Mouse (Mus musculus) lung, embryonic 14.5 days (tissue): Measurements from ENCODE around the gene Atg16l2. TPM values are rescaled to one million over a fixed set of nuclear protein-coding genes. Genes with fewer than 3 reads are reported as not detected.

ENCODE experiments used
- ATAC-seq: fragments of 200-750 bp; cut with Nextera tagmentation; 2 replicates; pipeline ENCODE4 v1.8.0; 2017; ENCODE audit warnings: mild to moderate bottlenecking, moderate TSS enrichment, moderate library complexity; ENCODE audit not compliant: insufficient read depth
- DNase-seq: peaks from one replicate; pipeline ENCODE4 v3.0.0-alpha.2; 2015
- H3K27ac ChIP-seq: fragments of 300-500 bp; sonication (generic); 2 replicates; pipeline ENCODE4 v1.5.1; 2014; ENCODE audit warnings: low read depth, mild to moderate bottlenecking, moderate library complexity
- H3K27me3 ChIP-seq: fragments of 300-500 bp; sonication (generic); 2 replicates; pipeline ENCODE4 v1.6.1; 2014; ENCODE audit warnings: low read length, control low read depth; ENCODE audit not compliant: insufficient read depth
- H3K36me3 ChIP-seq: fragments of 300-500 bp; sonication (generic); 2 replicates; pipeline ENCODE4 v1.6.1; 2014; ENCODE audit warnings: control low read depth; ENCODE audit not compliant: insufficient read depth
- H3K4me1 ChIP-seq: fragments of 300-500 bp; sonication (generic); 2 replicates; pipeline ENCODE4 v1.6.1; 2014; ENCODE audit warnings: antibody characterized with exemption, control low read depth; ENCODE audit not compliant: insufficient read depth
- H3K4me2 ChIP-seq: fragments of 300-500 bp; sonication (generic); 2 replicates; pipeline ENCODE4 v1.6.1; 2014; ENCODE audit warnings: mild to moderate bottlenecking
- H3K4me3 ChIP-seq: fragments of 300-500 bp; sonication (generic); 2 replicates; pipeline ENCODE4 v1.5.1; 2014; ENCODE audit warnings: low read depth, low read length
- H3K9ac ChIP-seq: fragments of 300-500 bp; sonication (generic); 2 replicates; pipeline ENCODE4 v1.6.1; 2014
- H3K9me3 ChIP-seq: fragments of 300-500 bp; sonication (generic); 2 replicates; pipeline ENCODE4 v1.6.1; 2016; ENCODE audit warnings: low read depth, low read length, control low read depth
- CTCF ChIP-seq: IDR thresholded peaks from 2 replicates; pipeline ENCODE4 v1.5.1; 2016; ENCODE audit warnings: antibody characterized with exemption, low read depth
- WGBS: fragments of 180-500 bp; shearing (Covaris S2); extraction: QIAGEN DNeasy Blood & Tissue Kit; methylation state at CpG from one replicate; pipeline ENCODE4 v1.1.7; 2014; 5-methylcytosine and 5-hydroxymethylcytosine counted together
- polyA plus RNA-seq: library from polyadenylated mRNA; unstranded; fragments of >200 nt; fragmentation: Nextera tagmentation; extraction: Ambion mirVana; gene quantifications from 2 replicates; pipeline ENCODE4 v1.2.1, GENCODE M21; 2014

Gene Atg16l2
- polyA plus RNA-seq, 1 experiment from 2014 or later, result 13.2 TPM

DNA sequence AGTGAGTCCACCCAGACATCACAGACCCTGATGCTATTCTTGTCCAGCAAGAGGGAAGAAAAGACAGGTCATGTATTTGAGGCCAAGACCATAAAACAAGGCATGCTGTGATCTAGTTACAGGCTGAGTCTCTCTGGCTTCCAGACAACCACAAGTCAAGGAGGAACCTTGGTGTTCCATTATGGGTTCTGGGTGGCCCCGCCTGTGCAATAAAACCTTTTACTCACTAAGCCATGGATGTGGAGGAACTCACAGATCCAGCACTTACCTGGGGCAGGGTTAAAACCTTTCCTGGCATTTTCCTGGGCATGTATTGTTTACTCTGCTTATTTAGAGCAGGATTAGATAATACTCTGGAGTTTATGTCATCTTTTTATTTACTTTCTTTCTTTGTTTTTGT is 17.5 kb downstream of the Atg16l2 start:
- no peak overlapping the region for H3K27ac ChIP-seq
- no peaks in the 10 kb centered on the region for H3K4me1 ChIP-seq
- H3K9ac ChIP-seq, result no peak overlapping the region
- DNase-seq (no peak), ATAC-seq (no peak)
- no peak overlapping the region for H3K4me2 ChIP-seq
- no peaks in the 10 kb centered on the region for H3K27me3 ChIP-seq
- TF ChIP-seq CTCF, result no peak
- no peaks in the 10 kb centered on the region for H3K9me3 ChIP-seq
- no peak overlapping the region for H3K4me3 ChIP-seq
- 81% methylated on average over 1 of the region's 1 CpGs for WGBS
- H3K36me3 ChIP-seq, result peaks cover 58% of the 10 kb centered on the region

DNA sequence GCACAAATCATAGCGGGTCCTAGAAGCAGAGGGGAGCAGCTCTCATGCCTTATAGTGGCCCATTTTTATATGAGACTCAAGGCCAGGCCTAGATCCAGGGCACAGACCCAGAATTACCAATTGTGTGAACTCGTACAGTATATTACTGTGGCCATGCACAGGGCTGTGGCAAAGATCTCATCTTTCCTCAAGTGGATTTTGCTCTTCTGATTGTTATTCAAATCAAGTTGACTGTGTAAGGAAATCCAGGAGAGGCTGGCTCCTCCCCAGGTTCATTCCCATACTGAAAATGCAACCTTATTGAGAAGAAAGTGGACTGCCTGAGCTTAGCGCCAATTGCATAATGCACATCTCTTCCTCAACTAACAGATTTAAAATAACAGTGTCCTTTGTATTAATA is 19.3 kb downstream of the Atg16l2 start:
- no peaks in the 10 kb centered on the region for H3K27me3 ChIP-seq
- TF ChIP-seq CTCF, result no peak
- no peak for ATAC-seq
- H3K4me1 ChIP-seq, result no peaks in the 10 kb centered on the region
- H3K27ac ChIP-seq, result no peak overlapping the region
- WGBS, result 86% methylated on average over 3 of the region's 3 CpGs
- H3K9me3 ChIP-seq, result no peaks in the 10 kb centered on the region
- no peak overlapping the region for H3K4me2 ChIP-seq
- H3K4me3 ChIP-seq, result no peak overlapping the region
- no peak for DNase-seq
- H3K36me3 ChIP-seq, result peaks cover 69% of the 10 kb centered on the region
- no peak overlapping the region for H3K9ac ChIP-seq

DNA sequence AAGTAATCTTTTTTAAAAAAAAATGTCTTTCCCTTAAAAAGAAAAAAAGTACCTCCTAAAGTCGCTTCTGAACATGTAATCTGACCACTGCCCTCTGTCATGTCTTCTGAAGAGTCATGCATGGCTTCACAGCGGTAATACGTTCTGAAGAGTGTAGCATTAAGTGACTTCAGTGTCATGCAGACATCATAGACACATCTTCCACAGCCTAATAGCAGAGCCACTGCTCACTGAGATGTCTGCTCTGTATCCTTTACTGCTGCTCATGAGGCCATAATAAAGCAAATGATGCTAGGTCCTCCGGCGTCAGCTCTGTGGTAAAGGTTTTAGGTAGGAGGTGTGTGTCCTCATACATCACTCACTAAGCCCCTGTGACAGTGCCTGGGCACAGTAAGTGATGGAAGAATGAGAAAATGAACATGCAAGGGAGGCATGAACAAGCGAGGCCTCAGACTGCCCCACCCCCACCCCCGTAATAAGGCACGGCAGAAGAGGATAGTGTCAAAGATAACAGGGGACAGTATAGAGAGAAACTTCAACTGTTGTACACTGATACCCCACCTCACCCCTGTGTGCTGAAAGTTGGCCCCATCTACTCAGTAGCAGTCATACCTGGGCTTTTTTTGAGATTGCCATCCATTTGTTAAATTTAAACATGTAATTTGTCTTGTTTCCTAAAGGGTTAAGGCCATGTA is 29.4 kb downstream of the Atg16l2 start:
- no peak for TF ChIP-seq CTCF
- ATAC-seq (no peak), DNase-seq (no peak)
- H3K9me3 ChIP-seq, result no peaks in the 10 kb centered on the region
- no peak overlapping the region for H3K27ac ChIP-seq
- H3K27me3 ChIP-seq, result no peaks in the 10 kb centered on the region
- no peak overlapping the region for H3K4me3 ChIP-seq
- WGBS, result 80% methylated on average over 8 of the region's 8 CpGs
- no peak overlapping the region for H3K9ac ChIP-seq
- H3K36me3 ChIP-seq, result peaks cover 46% of the 10 kb centered on the region
- H3K4me1 ChIP-seq, result no peaks in the 10 kb centered on the region
- no peak overlapping the region for H3K4me2 ChIP-seq

DNA sequence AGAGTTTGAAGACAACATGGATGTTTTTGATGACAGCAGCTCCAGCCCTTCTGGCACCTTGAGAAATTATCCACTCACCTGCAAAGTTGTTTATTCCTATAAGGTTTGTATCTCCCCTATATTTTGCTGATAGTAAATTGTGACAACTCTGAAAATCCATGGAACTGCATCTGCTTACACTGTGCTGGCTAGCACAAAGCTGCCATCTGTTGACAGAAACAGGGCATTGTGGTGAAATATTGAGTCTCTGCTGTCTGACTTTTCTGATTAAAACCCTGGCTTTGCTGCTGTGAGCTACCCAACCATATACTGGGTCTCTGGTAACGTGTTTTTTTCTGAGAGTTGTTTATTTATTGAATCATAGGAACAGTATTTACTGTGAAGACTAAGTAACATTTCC is 30.4 kb downstream of the Atg16l2 start:
- DNase-seq, result peak; percentile 14
- Histone ChIP-seq H3K4me3 (no peak overlapping the region), H3K9ac (no peak overlapping the region), H3K9me3 (no peaks in the 10 kb centered on the region), H3K27ac (no peak overlapping the region), H3K4me2 (no peak overlapping the region), H3K27me3 (no peaks in the 10 kb centered on the region), H3K36me3 (peaks cover 41% of the 10 kb centered on the region), H3K4me1 (no peaks in the 10 kb centered on the region)
- no peak for TF ChIP-seq CTCF
- WGBS, result 67% methylated on average over 1 of the region's 1 CpGs
- no peak for ATAC-seq

DNA sequence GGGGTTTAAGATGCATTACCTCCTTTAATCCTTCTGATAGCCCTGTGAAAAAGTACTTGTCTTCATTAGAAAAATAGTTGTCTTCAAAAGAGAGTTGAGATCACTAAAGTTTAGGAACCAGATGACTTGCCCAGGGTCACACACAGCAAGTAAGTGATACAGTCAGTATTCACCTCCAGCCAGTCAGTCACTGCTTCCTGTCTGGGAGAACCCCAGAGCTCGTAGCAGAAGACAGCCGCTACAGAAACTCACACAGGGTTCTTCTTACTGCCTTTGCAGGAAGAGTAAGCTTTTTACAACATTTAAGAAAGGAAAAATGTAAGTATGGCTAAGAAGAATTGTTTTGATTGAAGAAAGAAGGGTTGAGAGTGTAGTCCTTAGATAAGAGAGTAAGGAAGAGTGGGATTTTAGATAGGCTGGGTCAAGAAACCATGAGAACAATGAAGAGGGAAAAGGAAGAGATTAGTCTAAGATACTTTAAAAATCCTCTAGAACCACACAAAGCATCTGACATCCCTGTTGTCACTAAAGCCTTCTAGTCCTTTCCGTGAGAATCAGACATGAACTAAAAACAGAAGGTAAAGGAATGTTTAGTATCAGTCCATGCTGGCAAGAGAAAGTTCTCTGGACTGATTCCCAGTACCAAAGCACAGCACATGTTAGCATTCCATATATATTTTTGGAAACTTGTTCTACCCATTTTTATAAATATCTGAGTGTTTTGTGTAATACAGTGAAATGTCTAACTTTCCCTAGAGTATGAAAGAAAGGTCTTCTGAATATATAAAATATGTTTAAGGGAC is 34.4 kb downstream of the Atg16l2 start:
- no peak for TF ChIP-seq CTCF
- Histone ChIP-seq H3K9me3 (no peaks in the 10 kb centered on the region), H3K9ac (no peak overlapping the region), H3K27me3 (no peaks in the 10 kb centered on the region), H3K4me1 (no peaks in the 10 kb centered on the region), H3K4me2 (no peak overlapping the region), H3K27ac (peak overlapping the region; percentile 79), H3K36me3 (peaks cover 18% of the 10 kb centered on the region), H3K4me3 (no peak overlapping the region)
- ATAC-seq (no peak), DNase-seq (peak; percentile 50)
- WGBS, result 45% methylated on average over 3 of the region's 3 CpGs

DNA sequence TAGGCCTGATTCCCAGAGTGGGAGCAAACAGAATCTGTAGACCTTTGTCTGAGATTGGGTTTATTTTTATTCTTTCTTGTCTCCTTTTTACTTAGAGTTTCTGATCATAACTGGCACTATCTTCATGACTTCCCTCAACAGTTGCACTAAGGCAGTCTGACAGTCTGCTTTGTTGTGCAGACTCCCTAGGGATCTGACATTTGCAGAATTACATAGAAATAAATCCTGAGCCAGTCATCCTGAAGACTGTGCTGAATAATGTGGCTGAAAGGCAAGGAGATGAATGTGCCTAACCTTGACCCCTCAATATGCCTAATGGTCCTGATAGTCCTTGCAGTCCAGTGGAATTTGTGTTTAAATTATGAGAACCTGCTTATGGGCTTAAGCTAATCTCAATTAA is 38.5 kb downstream of the Atg16l2 start:
- DNase-seq (no peak), ATAC-seq (no peak)
- H3K27ac ChIP-seq, result no peak overlapping the region
- H3K4me2 ChIP-seq, result no peak overlapping the region
- peaks cover 23% of the 10 kb centered on the region for H3K36me3 ChIP-seq
- no peaks in the 10 kb centered on the region for H3K4me1 ChIP-seq
- no peaks in the 10 kb centered on the region for H3K9me3 ChIP-seq
- TF ChIP-seq CTCF, result no peak
- no peaks in the 10 kb centered on the region for H3K27me3 ChIP-seq
- H3K9ac ChIP-seq, result no peak overlapping the region
- no peak overlapping the region for H3K4me3 ChIP-seq

DNA sequence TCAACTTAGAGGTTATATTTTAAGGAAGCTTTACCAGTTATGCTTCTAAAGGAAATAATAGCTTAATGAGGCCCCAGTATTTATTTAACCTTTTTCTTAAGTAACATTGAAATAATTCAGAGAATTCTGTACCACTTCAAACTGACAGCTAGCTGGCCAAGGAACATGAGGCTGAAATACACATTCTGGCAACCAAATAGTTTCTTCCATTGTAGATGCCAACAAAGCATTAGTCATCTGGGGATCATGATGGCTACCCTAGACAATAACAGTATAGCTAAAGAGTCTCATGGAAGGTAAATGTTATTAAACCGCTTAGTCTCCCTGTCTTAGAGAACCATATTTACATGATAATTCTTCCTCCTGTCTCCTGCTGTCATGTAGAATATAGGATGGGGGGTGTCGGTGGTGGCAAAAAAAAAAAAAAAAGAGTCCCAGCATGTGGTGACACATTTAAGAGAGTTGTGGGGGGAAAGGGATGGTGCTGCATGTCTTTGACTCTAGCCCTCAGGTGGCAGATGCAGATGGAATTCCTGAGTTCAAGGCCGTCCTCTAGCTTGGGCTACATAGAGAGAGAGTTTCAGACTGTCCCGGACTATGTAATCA is 40.0 kb downstream of the Atg16l2 start:
- Histone ChIP-seq H3K9ac (no peak overlapping the region), H3K36me3 (peaks cover 23% of the 10 kb centered on the region), H3K9me3 (no peaks in the 10 kb centered on the region), H3K4me2 (no peak overlapping the region), H3K4me3 (no peak overlapping the region), H3K4me1 (no peaks in the 10 kb centered on the region), H3K27me3 (no peaks in the 10 kb centered on the region), H3K27ac (no peak overlapping the region)
- WGBS, result 87% methylated on average over 4 of the region's 4 CpGs
- no peak for TF ChIP-seq CTCF
- ATAC-seq (no peak), DNase-seq (no peak)
